Mouse (Mus musculus) heart, embryonic 14.5 days (tissue): Measurements from ENCODE around the gene Tmem87a. TPM values are rescaled to one million over a fixed set of nuclear protein-coding genes. Genes with fewer than 3 reads are reported as not detected.

Experiments
- ATAC-seq: fragments of 200-750 bp; cut with Nextera tagmentation; 2 replicates; pipeline ENCODE4 v1.8.0; 2017; ENCODE audit warnings: low read depth, moderate TSS enrichment; ENCODE audit not compliant: insufficient number of reproducible peaks, insufficient read depth, low FRiP score
- H3K27ac ChIP-seq, 2 experiments: fragments of 200-500 bp in 1 of 2; fragments of 300-500 bp in 1 of 2; sonication (generic) in 1 of 2; replicated peaks in 1 of 2; 2 replicates each; pipeline ENCODE4 v1.5.1; 2012 to 2014; ENCODE audit warnings: low read depth in 2 of 2, low read length in 2 of 2, control low read depth in 1 of 2, mild to moderate bottlenecking in 1 of 2, mixed read lengths in 1 of 2; ENCODE audit not compliant: control insufficient read depth in 1 of 2, insufficient read depth in 1 of 2
- H3K27me3 ChIP-seq: fragments of 300-500 bp; sonication (generic); 2 replicates; pipeline ENCODE4 v1.6.1; 2014; ENCODE audit warnings: mild to moderate bottlenecking, low read length, control low read depth; ENCODE audit not compliant: control insufficient read depth, insufficient read depth
- H3K36me3 ChIP-seq: fragments of 300-500 bp; sonication (generic); 2 replicates; pipeline ENCODE4 v1.6.1; 2014; ENCODE audit warnings: mild to moderate bottlenecking, control low read depth, low read length, mixed read lengths; ENCODE audit not compliant: control insufficient read depth, insufficient read depth
- H3K4me1 ChIP-seq, 2 experiments: fragments of 200-500 bp in 1 of 2; fragments of 300-500 bp in 1 of 2; sonication (generic) in 1 of 2; 2 replicates each; pipeline ENCODE4 v1.6.1; 2012 to 2014; ENCODE audit warnings: low read length in 2 of 2, control low read depth in 1 of 2, mixed read lengths in 1 of 2; ENCODE audit not compliant: control insufficient read depth in 2 of 2, insufficient read depth in 2 of 2
- H3K4me2 ChIP-seq: fragments of 300-500 bp; sonication (generic); 2 replicates; pipeline ENCODE4 v1.6.1; 2014; ENCODE audit warnings: mild to moderate bottlenecking, low read length
- H3K4me3 ChIP-seq, 2 experiments: fragments of 200-500 bp in 1 of 2; fragments of 300-500 bp in 1 of 2; sonication (generic) in 1 of 2; 2 replicates each; pipeline ENCODE4 v1.5.1; 2012 to 2014; ENCODE audit warnings: low read length in 2 of 2, mild to moderate bottlenecking in 2 of 2, control low read depth in 1 of 2, low read depth in 1 of 2, moderate library complexity in 1 of 2; ENCODE audit not compliant: control insufficient read depth in 1 of 2, insufficient read depth in 1 of 2
- H3K9ac ChIP-seq: fragments of 300-500 bp; sonication (generic); 2 replicates; pipeline ENCODE4 v1.6.1; 2014; ENCODE audit warnings: mild to moderate bottlenecking, low read length
- H3K9me3 ChIP-seq: fragments of 300-500 bp; sonication (generic); 2 replicates; pipeline ENCODE4 v1.6.1; 2016; ENCODE audit warnings: low read length, control low read depth; ENCODE audit not compliant: control insufficient read depth
- WGBS: fragments of 180-500 bp; shearing (Covaris S2); extraction: QIAGEN DNeasy Blood & Tissue Kit; methylation state at CpG from one replicate; pipeline ENCODE4 v1.1.7; 2014; 5-methylcytosine and 5-hydroxymethylcytosine counted together
- polyA plus RNA-seq: library from polyadenylated mRNA; unstranded; fragments of >200 nt; fragmentation: Nextera tagmentation; extraction: Ambion mirVana; gene quantifications from 2 replicates; pipeline ENCODE4 v1.2.1, GENCODE M21; 2014

Tmem87a gene
- polyA plus RNA-seq, 1 experiment from 2014 or later: 9.9 TPM

DNA sequence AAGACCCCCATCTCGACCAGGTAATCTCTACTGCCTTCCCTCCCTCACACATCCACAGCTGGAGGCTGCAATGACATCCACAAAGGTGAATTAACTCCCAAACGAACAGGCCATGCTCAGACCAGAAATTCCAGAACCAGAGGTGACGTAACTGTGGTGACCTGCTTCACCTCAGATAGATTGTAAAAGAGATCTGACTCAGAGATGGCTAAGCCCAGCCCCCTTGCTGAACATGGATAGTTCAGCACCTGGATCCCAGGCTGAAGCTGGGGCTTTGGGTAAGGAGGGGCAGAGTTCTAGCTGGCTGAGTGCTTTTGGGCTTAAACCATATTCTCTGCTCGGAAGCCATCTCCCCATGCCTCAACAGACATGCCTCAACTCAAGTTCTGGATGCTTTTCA is 88.8 kb downstream of the Tmem87a start:
- H3K9ac ChIP-seq: no peak overlapping the region
- H3K9me3 ChIP-seq: no peaks in the 10 kb centered on the region
- WGBS: 66% methylated on average over 4 of the region's 4 CpGs
- H3K36me3 ChIP-seq: peaks cover 39% of the 10 kb centered on the region
- no peak for ATAC-seq
- no peak overlapping the region for H3K27ac ChIP-seq
- no peak overlapping the region for H3K4me2 ChIP-seq
- no peaks in the 10 kb centered on the region for H3K4me1 ChIP-seq
- H3K27me3 ChIP-seq: no peaks in the 10 kb centered on the region
- no peak overlapping the region for H3K4me3 ChIP-seq

DNA sequence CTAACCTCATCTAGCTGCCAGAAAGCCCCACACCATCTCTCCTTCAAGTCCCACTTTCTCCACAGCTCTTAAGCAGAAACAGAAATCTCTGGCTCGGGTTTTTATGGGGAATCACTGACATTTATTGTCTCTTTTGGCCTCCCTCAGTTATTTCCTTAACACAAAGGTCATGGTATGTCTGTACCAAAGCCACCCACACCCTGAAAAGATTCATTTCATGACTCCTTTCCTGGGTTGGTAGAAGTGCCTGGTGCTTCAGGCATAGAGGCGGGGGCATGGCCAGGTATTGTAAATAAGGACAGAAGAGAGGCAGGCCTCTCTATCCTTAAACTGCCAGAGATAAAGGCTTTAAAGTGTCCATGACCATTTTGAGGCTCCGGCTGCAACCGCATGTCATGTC is 89.4 kb downstream of the Tmem87a start:
- H3K27me3 ChIP-seq: no peaks in the 10 kb centered on the region
- H3K9ac ChIP-seq: no peak overlapping the region
- ATAC-seq: no peak
- H3K4me3 ChIP-seq: no peak overlapping the region
- no peaks in the 10 kb centered on the region for H3K4me1 ChIP-seq
- H3K27ac ChIP-seq: no peak overlapping the region
- no peaks in the 10 kb centered on the region for H3K9me3 ChIP-seq
- no peak overlapping the region for H3K4me2 ChIP-seq
- WGBS: 85% methylated on average over 4 of the region's 4 CpGs
- peaks cover 37% of the 10 kb centered on the region for H3K36me3 ChIP-seq

DNA sequence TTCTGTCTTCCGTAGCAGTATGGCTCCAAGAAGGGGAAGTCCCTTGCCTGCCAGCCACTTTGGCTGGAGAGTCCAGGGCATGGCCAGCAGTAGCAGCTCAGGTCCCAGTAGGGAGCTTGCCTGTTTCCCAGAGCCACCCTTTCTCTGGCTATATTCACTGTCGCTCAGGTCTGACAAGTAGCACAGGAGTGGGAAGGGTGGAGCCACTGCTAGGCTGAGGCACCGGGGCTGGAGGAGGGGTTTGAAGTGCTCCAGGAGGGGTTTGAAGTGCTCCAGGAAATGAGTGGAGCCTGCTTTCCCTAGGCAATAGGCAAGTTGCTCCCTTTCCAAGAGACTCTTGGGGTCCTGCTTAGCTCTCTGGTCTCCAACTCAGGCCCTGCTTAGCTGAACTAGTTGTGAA is 89.9 kb downstream of the Tmem87a start, which contains the start of gene Pla2g4f:
Gene Pla2g4f (minus strand): TSS at position 190 of the 400 bp plus-strand sequence.
- 35% methylated on average over 3 of the region's 3 CpGs for WGBS
- no peak within 1 kb of the TSS for H3K27ac ChIP-seq
- H3K9ac ChIP-seq: no peak within 1 kb of the TSS
- no peak within 1 kb of the TSS for H3K4me3 ChIP-seq
- no peak within 1 kb of the TSS for H3K4me2 ChIP-seq
- no peak for ATAC-seq
- no peaks in the 10 kb centered on the region for H3K27me3 ChIP-seq
- no peaks in the 10 kb centered on the region for H3K4me1 ChIP-seq
- H3K9me3 ChIP-seq: no peaks in the 10 kb centered on the region
- H3K36me3 ChIP-seq: peaks cover 32% of the 10 kb centered on the region

DNA sequence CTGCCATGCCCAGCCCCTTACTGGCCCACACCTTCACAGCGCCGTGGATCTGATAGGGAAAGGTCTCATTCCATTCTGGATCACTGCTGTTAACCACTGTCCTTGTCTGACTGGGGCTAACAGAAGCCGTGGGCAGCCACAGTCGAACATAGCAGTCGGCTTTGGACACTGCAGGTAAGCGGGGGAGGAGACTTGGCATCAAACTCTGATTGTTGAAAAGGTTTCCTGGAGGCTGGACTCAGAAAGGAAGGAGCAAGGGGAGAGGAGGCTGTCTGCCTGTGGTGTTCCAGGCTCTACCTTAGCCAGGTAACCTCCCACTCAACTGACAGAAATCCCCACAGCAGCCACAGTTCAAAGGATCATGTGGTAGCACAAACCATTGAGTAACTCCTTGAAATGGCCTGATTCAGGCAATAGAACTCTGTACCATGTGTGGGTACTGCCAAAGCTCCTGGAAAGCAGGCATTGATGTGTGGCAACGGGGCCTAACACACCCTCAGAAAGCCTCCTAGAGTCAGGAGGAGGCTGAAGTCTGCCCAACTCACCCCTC is 91.6 kb downstream of the Tmem87a start:
- H3K4me3 ChIP-seq: no peak overlapping the region

More for the DNA sequence above, 91.6 kb downstream of the Tmem87a start:
- H3K9ac ChIP-seq: no peak overlapping the region
- no peaks in the 10 kb centered on the region for H3K4me1 ChIP-seq
- H3K36me3 ChIP-seq: peaks cover 16% of the 10 kb centered on the region
- H3K9me3 ChIP-seq: no peaks in the 10 kb centered on the region
- no peaks in the 10 kb centered on the region for H3K27me3 ChIP-seq
- no peak for ATAC-seq
- WGBS: 83% methylated on average over 7 of the region's 7 CpGs
- no peak overlapping the region for H3K4me2 ChIP-seq
- H3K27ac ChIP-seq: no peak overlapping the region

Other genes starting within 250 kb of the Tmem87a start
- gene Ehd4, start 249.5 kb downstream of the Tmem87a start, polyA plus RNA-seq: 141 and 152 TPM in 2 replicates
- gene Pla2g4e, start 158.8 kb downstream of the Tmem87a start, polyA plus RNA-seq: 2.3 and 2.6 TPM in 2 replicates
- 0.05 TPM in 1 of 2 replicates, not detected in the other for gene Pla2g4d, start 114.9 kb downstream of the Tmem87a start, polyA plus RNA-seq
- 0.09 TPM in 1 of 2 replicates, not detected in the other for gene Pla2g4f, start 89.9 kb downstream of the Tmem87a start, polyA plus RNA-seq
- 18.3 and 20.5 TPM in 2 replicates for gene Vps39, start 51.0 kb downstream of the Tmem87a start, polyA plus RNA-seq
- gene Ganc, start 217 bp downstream of the Tmem87a start, polyA plus RNA-seq: 9.0 and 9.8 TPM in 2 replicates
- gene Capn3, start 51.9 kb upstream of the Tmem87a start, polyA plus RNA-seq: 2.9 and 3.3 TPM in 2 replicates
- 53.0 and 56.8 TPM in 2 replicates for gene Zfp106, start 159.7 kb upstream of the Tmem87a start, polyA plus RNA-seq
- 52.2 and 52.7 TPM in 2 replicates for gene Snap23, start 163.6 kb upstream of the Tmem87a start, polyA plus RNA-seq
- 19.7 and 21.9 TPM in 2 replicates for gene Haus2, start 205.3 kb upstream of the Tmem87a start, polyA plus RNA-seq
- gene Lrrc57, start 205.4 kb upstream of the Tmem87a start, polyA plus RNA-seq: 22.0 and 22.9 TPM in 2 replicates
- gene Stard9, start 225.0 kb upstream of the Tmem87a start, polyA plus RNA-seq: 5.7 and 6.3 TPM in 2 replicates